Mouse (Mus musculus): ENCODE measurements around the gene Etv1. TPM values are rescaled to one million over a fixed set of nuclear protein-coding genes. Genes with fewer than 3 reads are reported as not detected.

Gene Etv1
- polyA plus RNA-seq, 1 experiment from 2014 or later = 12.8 TPM

- Histone ChIP-seq H3K36me3 (ENCODE audit: insufficient read depth, low read length) (no peaks in the 10 kb centered on the region), H3K4me1 (replicated peaks; ENCODE audit: insufficient read depth, low read length) (no peaks in the 10 kb centered on the region), H3K9ac (ENCODE audit: low read depth, low read length) (no peak overlapping the region), H3K4me2 (ENCODE audit: low read length) (no peak overlapping the region), H3K27ac (no peak overlapping the region), H3K9me3 (replicated peaks; ENCODE audit: low read length) (no peaks in the 10 kb centered on the region), H3K4me3 (replicated peaks; ENCODE audit: low read depth, low read length) (no peak overlapping the region), H3K27me3 (ENCODE audit: insufficient read depth, low read length) (no peaks in the 10 kb centered on the region)
- DNase-seq (ENCODE audit: low spot score) (no peak), ATAC-seq (replicated peaks; ENCODE audit: low FRiP score, low read depth) (no peak)
- no peak for TF ChIP-seq CTCF (IDR thresholded peaks at IDR 0.05; ENCODE audit: low read depth)
- 73% methylated on average over 6 of the region's 6 CpGs for WGBS
These were observed 33.2 kb downstream of the Etv1 start for GRCm38 (mm10) chr12:38812392-38812791.

GRCm38 (mm10) chr12:38814010-38814786, 35.0 kb downstream of the Etv1 start:
- Histone ChIP-seq H3K36me3 (ENCODE audit: insufficient read depth, low read length) (no peaks in the 10 kb centered on the region), H3K4me2 (ENCODE audit: low read length) (no peak overlapping the region), H3K27ac (no peak overlapping the region), H3K4me3 (replicated peaks; ENCODE audit: low read depth, low read length) (no peak overlapping the region), H3K9ac (ENCODE audit: low read depth, low read length) (no peak overlapping the region), H3K27me3 (ENCODE audit: insufficient read depth, low read length) (no peaks in the 10 kb centered on the region), H3K9me3 (replicated peaks; ENCODE audit: low read length) (no peaks in the 10 kb centered on the region), H3K4me1 (replicated peaks; ENCODE audit: insufficient read depth, low read length) (no peaks in the 10 kb centered on the region)
- TF ChIP-seq CTCF (IDR thresholded peaks at IDR 0.05; ENCODE audit: low read depth) = no peak
- 53% methylated on average over 6 of the region's 6 CpGs for WGBS
- ATAC-seq (replicated peaks; ENCODE audit: low FRiP score, low read depth) (no peak), DNase-seq (ENCODE audit: low spot score) (no peak)

GRCm38 (mm10) chr12:38816235-38816634, 37.1 kb downstream of the Etv1 start:
- H3K9me3 ChIP-seq (replicated peaks; ENCODE audit: low read length) = no peaks in the 10 kb centered on the region
- no peaks in the 10 kb centered on the region for H3K4me1 ChIP-seq (replicated peaks; ENCODE audit: insufficient read depth, low read length)
- no peak overlapping the region for H3K4me3 ChIP-seq (replicated peaks; ENCODE audit: low read depth, low read length)
- H3K27ac ChIP-seq = no peak overlapping the region
- DNase-seq (ENCODE audit: low spot score) (no peak), ATAC-seq (replicated peaks; ENCODE audit: low FRiP score, low read depth) (no peak)
- H3K9ac ChIP-seq (ENCODE audit: low read depth, low read length) = no peak overlapping the region
- H3K27me3 ChIP-seq (ENCODE audit: insufficient read depth, low read length) = no peaks in the 10 kb centered on the region
- no peak overlapping the region for H3K4me2 ChIP-seq (ENCODE audit: low read length)
- 80% methylated on average over 3 of the region's 3 CpGs for WGBS
- TF ChIP-seq CTCF (IDR thresholded peaks at IDR 0.05; ENCODE audit: low read depth) = no peak
- H3K36me3 ChIP-seq (ENCODE audit: insufficient read depth, low read length) = no peaks in the 10 kb centered on the region

DNA sequence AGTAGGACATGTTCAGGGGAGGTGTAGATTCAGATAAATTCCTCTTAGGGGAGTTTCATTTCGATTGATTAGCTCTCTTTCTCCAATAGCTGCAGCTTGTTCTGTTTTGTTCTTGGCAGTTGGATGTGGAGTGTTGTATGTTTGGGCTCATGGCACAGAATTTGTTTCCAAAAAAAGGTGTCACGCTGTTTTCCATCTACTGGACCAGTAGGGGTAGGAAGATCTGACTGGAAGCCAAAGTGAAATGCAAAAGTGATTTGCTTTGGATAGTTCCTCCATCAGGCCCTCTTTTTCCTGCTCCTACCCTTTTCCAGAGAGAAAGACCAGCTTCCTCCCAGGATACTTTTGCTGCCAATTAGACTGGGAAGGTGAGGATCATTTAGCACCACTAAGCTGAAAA, 39.1 kb downstream of the Etv1 start:
- DNase-seq (ENCODE audit: low spot score) = no peak

DNA sequence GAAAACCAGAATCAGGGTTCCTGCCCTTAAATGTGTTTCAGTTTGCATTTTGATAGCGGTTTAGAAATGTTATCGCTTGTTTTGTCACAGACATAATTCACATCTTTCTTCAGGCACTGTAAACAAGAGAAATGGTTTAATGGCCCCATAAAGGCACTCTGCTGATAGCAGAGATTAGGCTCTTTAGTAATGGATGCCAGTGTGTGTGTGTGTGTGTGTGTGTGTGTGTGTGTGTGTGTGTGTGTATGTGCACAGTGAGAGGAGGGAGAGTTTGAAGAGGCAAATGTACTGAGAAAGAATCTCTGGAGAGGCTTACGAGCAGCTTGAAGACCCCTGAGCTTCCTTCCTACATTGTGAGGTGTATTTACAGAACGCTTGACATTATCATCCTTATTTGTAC, 41.5 kb downstream of the Etv1 start:
- Histone ChIP-seq H3K4me1 (replicated peaks; ENCODE audit: insufficient read depth, low read length) (no peaks in the 10 kb centered on the region), H3K27me3 (ENCODE audit: insufficient read depth, low read length) (no peaks in the 10 kb centered on the region), H3K4me2 (ENCODE audit: low read length) (no peak overlapping the region), H3K27ac (no peak overlapping the region), H3K36me3 (ENCODE audit: insufficient read depth, low read length) (no peaks in the 10 kb centered on the region), H3K9ac (ENCODE audit: low read depth, low read length) (no peak overlapping the region), H3K4me3 (replicated peaks; ENCODE audit: low read depth, low read length) (no peak overlapping the region), H3K9me3 (replicated peaks; ENCODE audit: low read length) (no peaks in the 10 kb centered on the region)
- ATAC-seq (replicated peaks; ENCODE audit: low FRiP score, low read depth) (no peak), DNase-seq (ENCODE audit: low spot score) (peak; percentile 10)
- 63% methylated on average over 4 of the region's 4 CpGs for WGBS
- no peak for TF ChIP-seq CTCF (IDR thresholded peaks at IDR 0.05; ENCODE audit: low read depth)

More for the DNA sequence above, 39.1 kb downstream of the Etv1 start:
- H3K4me3 ChIP-seq (replicated peaks; ENCODE audit: low read depth, low read length) = no peak overlapping the region
- no peak for ATAC-seq (replicated peaks; ENCODE audit: low FRiP score, low read depth)
- no peak overlapping the region for H3K27ac ChIP-seq
- H3K4me2 ChIP-seq (ENCODE audit: low read length) = no peak overlapping the region
- no peak overlapping the region for H3K9ac ChIP-seq (ENCODE audit: low read depth, low read length)
- no peak for TF ChIP-seq CTCF (IDR thresholded peaks at IDR 0.05; ENCODE audit: low read depth)
- H3K4me1 ChIP-seq (replicated peaks; ENCODE audit: insufficient read depth, low read length) = no peaks in the 10 kb centered on the region
- H3K9me3 ChIP-seq (replicated peaks; ENCODE audit: low read length) = no peaks in the 10 kb centered on the region
- H3K36me3 ChIP-seq (ENCODE audit: insufficient read depth, low read length) = no peaks in the 10 kb centered on the region
- WGBS = 91% methylated on average over 2 of the region's 2 CpGs
- H3K27me3 ChIP-seq (ENCODE audit: insufficient read depth, low read length) = no peaks in the 10 kb centered on the region

- 75% methylated on average over 10 of the region's 10 CpGs for WGBS
- H3K36me3 ChIP-seq (ENCODE audit: insufficient read depth, low read length) = no peaks in the 10 kb centered on the region
- TF ChIP-seq CTCF (IDR thresholded peaks at IDR 0.05; ENCODE audit: low read depth) = no peak
These were observed 45.2 kb downstream of the Etv1 start for GRCm38 (mm10) chr12:38824405-38824804.

More at GRCm38 (mm10) chr12:38824405-38824804, 45.2 kb downstream of the Etv1 start:
- Histone ChIP-seq H3K4me1 (replicated peaks; ENCODE audit: insufficient read depth, low read length) (no peaks in the 10 kb centered on the region), H3K9me3 (replicated peaks; ENCODE audit: low read length) (no peaks in the 10 kb centered on the region), H3K9ac (ENCODE audit: low read depth, low read length) (no peak overlapping the region), H3K4me2 (ENCODE audit: low read length) (no peak overlapping the region), H3K27ac (no peak overlapping the region), H3K27me3 (ENCODE audit: insufficient read depth, low read length) (no peaks in the 10 kb centered on the region), H3K4me3 (replicated peaks; ENCODE audit: low read depth, low read length) (no peak overlapping the region)
- ATAC-seq (replicated peaks; ENCODE audit: low FRiP score, low read depth) (no peak), DNase-seq (ENCODE audit: low spot score) (no peak)
